ENCODE assay signal across 8 mouse cellular contexts in genomic region chr2:170130780-170131645, GRCm38 (mm10). TPM values are rescaled to one million over a fixed set of nuclear protein-coding genes. Genes with fewer than 3 reads are reported as not detected.
DNase-seq lines count a peak whose midpoint lies in the region; ATAC-seq and TF ChIP-seq lines count a peak whose summit lies in the region.

No protein-coding gene starts in this region.

- WGBS in forebrain, embryonic 13.5 days, result under 1% methylated on average over 82 of the region's 122 CpGs
- WGBS in lung, embryonic 15.5 days, result under 1% methylated on average over 56 of the region's 122 CpGs
- WGBS in thymus, adult 2 months, result 1% methylated on average over 107 of the region's 122 CpGs

- H3K4me2 ChIP-seq in forebrain, embryonic 13.5 days, result peak overlapping the region; percentile 74
- H3K4me2 ChIP-seq in lung, embryonic 15.5 days, result peak overlapping the region; percentile 79

- peaks cover 36% of the 10 kb centered on the region for H3K4me1 ChIP-seq in bone marrow macrophage, adult 2 months (ENCODE audit: control insufficient read depth, insufficient read depth, low read length)
- peaks cover 65% of the 10 kb centered on the region for H3K4me1 ChIP-seq in forebrain, embryonic 13.5 days
- H3K4me1 ChIP-seq in lung, embryonic 15.5 days, result peaks cover 42% of the 10 kb centered on the region
- H3K4me1 ChIP-seq in thymus, adult 2 months (replicated peaks; ENCODE audit: control insufficient read depth, insufficient read depth, low read length), result peaks cover 32% of the 10 kb centered on the region

- peak; percentile 72 to 75 for DNase-seq in CD8-positive naive resting alpha-beta T cell, adult 2 months (ENCODE audit: low read depth in 2 of 2, low spot score in 2 of 2)
- peak; percentile 76 for DNase-seq in heart, postnatal 25 days (ENCODE audit: low spot score)
- peak; percentile 41 to 65 for DNase-seq in layer of hippocampus, adult 2 months (ENCODE audit: low spot score in 2 of 2)
- DNase-seq in ovary, adult 18-20 months (ENCODE audit: low spot score), result peak; percentile 79
- DNase-seq in thymus, adult 2 months, result peak; percentile 94

- no peaks in the 10 kb centered on the region for H3K9me3 ChIP-seq in forebrain, embryonic 13.5 days (replicated peaks)
- no peaks in the 10 kb centered on the region for H3K9me3 ChIP-seq in lung, embryonic 15.5 days

- peak overlapping the region; percentile 97 for H3K4me3 ChIP-seq in bone marrow macrophage, adult 2 months (ENCODE audit: insufficient read depth, low read length)
- H3K4me3 ChIP-seq in forebrain, embryonic 13.5 days, result peak overlapping the region; percentile 86
- peak overlapping the region; percentile 59 for H3K4me3 ChIP-seq in layer of hippocampus, adult 2 months
- peak overlapping the region; percentile 96 for H3K4me3 ChIP-seq in lung, embryonic 15.5 days
- peak overlapping the region; percentile 98 for H3K4me3 ChIP-seq in thymus, adult 2 months (ENCODE audit: control insufficient read depth, insufficient read depth, low read length)

- 0 out of 2 replicates have a peak, but pooled peaks cover 3% of the 10 kb centered on the region for H3K27me3 ChIP-seq in forebrain, embryonic 13.5 days
- no peaks in the 10 kb centered on the region for H3K27me3 ChIP-seq in lung, embryonic 15.5 days
- H3K27me3 ChIP-seq in thymus, adult 2 months (ENCODE audit: control insufficient read depth, insufficient read depth, low read length), result no peaks in the 10 kb centered on the region

- TF ChIP-seq CTCF in bone marrow macrophage, adult 2 months (IDR thresholded peaks at IDR 0.05; ENCODE audit: low read depth, low read length), result no peak
- no peak for TF ChIP-seq CTCF in layer of hippocampus, adult 2 months (conservative IDR thresholded peaks at IDR 0.05)
- TF ChIP-seq CTCF in thymus, adult 2 months (IDR thresholded peaks at IDR 0.05; ENCODE audit: borderline replicate concordance, control insufficient read depth, extremely low read depth, insufficient read depth, low read length, poor library complexity), result no peak

- peak overlapping the region; percentile 97 for H3K27ac ChIP-seq in bone marrow macrophage, adult 2 months (ENCODE audit: insufficient read depth, low read depth, low read length)
- peak overlapping the region; percentile 85 for H3K27ac ChIP-seq in forebrain, embryonic 13.5 days
- peak overlapping the region; percentile 79 for H3K27ac ChIP-seq in layer of hippocampus, adult 2 months
- peak overlapping the region; percentile 98 for H3K27ac ChIP-seq in lung, embryonic 15.5 days
- peak overlapping the region; percentile 74 for H3K27ac ChIP-seq in thymus, adult 2 months (ENCODE audit: control insufficient read depth, insufficient read depth, low read length)

- H3K9ac ChIP-seq in forebrain, embryonic 13.5 days, result peak overlapping the region; percentile 89
- peak overlapping the region; percentile 97 for H3K9ac ChIP-seq in lung, embryonic 15.5 days

- no peaks in the 10 kb centered on the region for H3K36me3 ChIP-seq in forebrain, embryonic 13.5 days (ENCODE audit: poor library complexity, severe bottlenecking)
- H3K36me3 ChIP-seq in lung, embryonic 15.5 days, result no peaks in the 10 kb centered on the region
- H3K36me3 ChIP-seq in thymus, adult 2 months (ENCODE audit: control insufficient read depth, insufficient read depth, low read length), result no peaks in the 10 kb centered on the region

- intact Hi-C loops in heart, postnatal 25 days (cut with DNase I), result loop anchor here (1.0 kb wide), 1 partner anchor 21 kb away; no protein-coding TSS in a partner anchor

- no peak for TF ChIP-seq POLR2A in bone marrow macrophage, adult 2 months (IDR thresholded peaks at IDR 0.05; ENCODE audit: borderline replicate concordance, low read depth, low read length)
- peak; percentile 62 for TF ChIP-seq POLR2A in thymus, adult 2 months (IDR thresholded peaks at IDR 0.05; ENCODE audit: control insufficient read depth, extremely low read depth, insufficient read depth, low read length, poor library complexity)

- ATAC-seq in forebrain, embryonic 13.5 days, result peak; percentile 86
- peak; percentile 93 for ATAC-seq in lung, embryonic 15.5 days (ENCODE audit: borderline replicate concordance, extremely low read depth, low FRiP score, low TSS enrichment)

RNA-seq across cellular contexts. Expression of gene Zfp217, which starts 16.9 kb away (rescaled TPM):
- polyA plus RNA-seq in bone marrow macrophage, adult 2 months (2012; ENCODE audit: insufficient read depth, insufficient read length, missing spikeins), result 44.0 and 45.3 TPM in 2 replicates
- 2.5 and 2.6 TPM in 2 replicates for polyA plus RNA-seq in forebrain, embryonic 13.5 days (2015; fragmentation: Nextera tagmentation; extraction: Ambion mirVana)
- 10 to 100 TPM in 1 of 2 experiments, 1 to 10 TPM in 1; 9.6 to 13.0 TPM for total RNA-seq in heart, postnatal 25 days (2021)
- 1 to 10 TPM; 3.0 to 3.8 TPM for total RNA-seq in layer of hippocampus, adult 2 months (2021)
- polyA plus RNA-seq in lung, embryonic 15.5 days (2015; fragmentation: Nextera tagmentation; extraction: Ambion mirVana), result 5.0 and 5.1 TPM in 2 replicates
- polyA plus RNA-seq in thymus, adult 2 months (2012; rRNA removed), result 32.1 and 41.0 TPM in 2 replicates

Comparison
In these comparisons a context has a peak if more than half of its experiments do, and no peak if none do; other contexts are left out.
1. Peak in every context shown above with its lines: DNase-seq, ATAC-seq, H3K4me3 ChIP-seq and H3K27ac ChIP-seq.